Mouse (Mus musculus) layer of hippocampus, postnatal 10 days (tissue): ENCODE data around the gene Amhr2. TPM values are rescaled to one million over a fixed set of nuclear protein-coding genes. Genes with fewer than 3 reads are reported as not detected.
A peak's percentile ranks its signal among the peaks of the same experiment; 100 is the strongest.

Experiments
- DNase-seq, 2 experiments: peaks; one replicate each; pipeline ENCODE4 v3.0.0; 2021; ENCODE audit warnings: low spot score in 2 of 2
- total RNA-seq, 2 experiments: library from RNA; stranded (reverse); gene quantifications; 2 replicates each; pipeline ENCODE4 v1.2.3; 2021

Gene Amhr2
- total RNA-seq, 2 experiments from 2014 or later = 0.42 to 0.75 TPM

- peak; percentile 81 to 86 for DNase-seq
Observed at GRCm38 (mm10) chr15:102470605-102471294, 25.6 kb downstream of the Amhr2 start.

DNA sequence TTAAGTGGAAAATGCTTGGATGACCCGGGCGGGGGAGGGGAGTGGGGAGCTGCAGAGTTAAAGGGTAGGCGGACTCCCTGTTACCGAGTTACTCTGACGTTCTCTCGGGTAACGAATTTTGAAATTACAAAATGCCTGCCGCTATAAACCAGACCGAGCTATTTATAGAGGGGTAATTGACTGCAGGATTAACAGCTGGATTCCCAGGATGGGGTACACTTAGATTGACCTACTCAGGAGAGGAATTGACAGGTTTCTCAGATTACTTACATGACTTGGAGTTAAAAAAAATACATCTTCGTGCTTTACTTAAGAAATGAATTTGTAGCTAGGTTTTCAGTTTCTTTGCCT, 26.1 kb downstream of the Amhr2 start:
- no peak for DNase-seq

- DNase-seq = no peak
Observed at GRCm38 (mm10) chr15:102471727-102472126, 26.6 kb downstream of the Amhr2 start.

- DNase-seq = no peak
Observed at GRCm38 (mm10) chr15:102473246-102473645, 28.1 kb downstream of the Amhr2 start.

DNA sequence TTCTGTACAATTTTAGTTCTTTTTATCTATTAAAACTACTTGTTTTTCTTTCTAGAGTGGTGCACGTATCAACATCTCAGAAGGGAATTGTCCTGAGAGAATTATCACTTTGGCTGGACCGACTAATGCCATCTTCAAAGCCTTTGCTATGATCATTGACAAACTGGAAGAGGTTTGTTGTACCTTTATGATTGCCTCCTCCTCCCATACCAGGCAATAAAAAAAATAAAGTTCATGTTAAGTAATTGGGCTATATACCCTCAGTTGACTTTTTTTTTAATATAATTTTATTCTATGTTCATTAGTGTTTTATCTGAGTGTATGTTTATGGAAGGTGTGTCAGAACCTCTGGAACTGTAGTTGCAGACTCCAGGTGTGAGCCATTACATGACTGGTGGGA, 29.4 kb downstream of the Amhr2 start:
- DNase-seq = no peak

GRCm38 (mm10) chr15:102483136-102483535, 38.0 kb downstream of the Amhr2 start:
- DNase-seq = no peak

- DNase-seq = no peak
Observed at GRCm38 (mm10) chr15:102485853-102486252, 40.7 kb downstream of the Amhr2 start.

GRCm38 (mm10) chr15:102487664-102488063, 42.5 kb downstream of the Amhr2 start:
- no peak for DNase-seq

DNA sequence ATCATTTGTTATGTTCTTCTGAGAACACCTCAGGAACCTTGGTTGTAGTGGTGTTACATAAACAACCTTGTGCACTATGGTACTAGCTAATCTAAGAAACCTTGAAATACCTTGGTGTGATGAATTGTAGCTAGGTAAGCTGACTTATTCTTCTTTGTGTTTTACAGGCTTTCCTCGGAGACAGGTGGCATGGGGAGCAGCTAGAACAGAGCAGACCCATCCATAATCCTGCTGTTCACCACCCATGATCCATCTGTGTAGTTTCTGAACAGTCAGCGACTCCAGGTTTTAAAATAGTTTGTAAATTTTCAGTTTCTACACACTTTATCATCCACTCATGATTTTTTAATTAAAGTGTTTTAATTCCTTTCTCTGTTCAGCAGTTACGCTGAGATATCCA, 53.2 kb downstream of the Amhr2 start:
- no peak for DNase-seq

GRCm38 (mm10) chr15:102499370-102499769, 54.2 kb downstream of the Amhr2 start:
- no peak for DNase-seq

- no peak for DNase-seq
Observed at GRCm38 (mm10) chr15:102499851-102500250, 54.7 kb downstream of the Amhr2 start.

DNA sequence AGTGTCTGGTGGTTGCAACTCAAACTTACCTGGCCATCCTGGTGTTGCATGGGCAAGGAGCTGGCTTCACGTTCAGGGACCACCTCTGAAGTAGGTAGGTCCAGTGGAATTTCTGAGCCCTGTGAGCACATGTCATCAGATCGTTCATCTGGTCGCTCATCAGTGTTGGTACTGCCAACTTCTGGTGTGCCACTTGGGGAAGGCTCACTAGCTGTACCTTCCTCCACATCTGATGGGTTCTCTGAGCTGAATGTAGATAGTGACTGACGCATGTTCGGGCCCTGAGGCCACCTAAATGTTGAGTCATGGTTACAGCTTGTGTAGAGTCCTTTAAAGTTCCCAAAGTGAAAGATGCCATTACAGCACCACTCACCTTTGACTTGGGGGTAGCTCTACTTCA, 55.3 kb downstream of the Amhr2 start:
- no peak for DNase-seq

- DNase-seq = no peak
Observed at GRCm38 (mm10) chr15:102501084-102501814, 56.1 kb downstream of the Amhr2 start.

- no peak for DNase-seq
Observed at GRCm38 (mm10) chr15:102502254-102502840, 57.2 kb downstream of the Amhr2 start.

DNA sequence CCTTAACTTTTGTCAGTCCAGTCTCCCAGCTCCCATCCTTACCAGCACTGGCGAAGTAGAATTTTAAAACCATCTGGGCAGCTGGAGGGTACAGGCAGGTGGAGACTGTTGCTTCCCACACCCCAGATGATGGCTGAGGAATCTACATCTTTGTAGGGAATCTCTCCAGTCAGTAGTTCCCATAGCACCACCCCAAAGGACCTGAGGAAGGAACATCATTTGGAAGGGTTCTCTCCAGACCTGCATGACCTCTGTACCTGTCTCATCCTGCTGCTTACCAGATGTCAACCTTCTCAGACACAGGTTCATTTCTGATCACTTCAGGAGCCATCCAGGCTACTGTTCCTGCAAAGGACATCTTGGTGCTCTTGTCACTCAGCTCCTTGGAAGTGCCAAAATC, 58.3 kb downstream of the Amhr2 start, which contains the start of gene Gm10337:
Gene Gm10337, plus strand, starts transcription at position 276 of the 400 bp plus-strand sequence.
- DNase-seq = no peak

Other genes with a start within 250 kb of the Amhr2 start
- 10 to 100 TPM; 64.4 to 68.3 TPM for gene Zfp740, start 242.1 kb upstream of the Amhr2 start, total RNA-seq
- 10 to 100 TPM; 33.0 to 38.7 TPM for gene Csad, start 240.6 kb upstream of the Amhr2 start, total RNA-seq
- 1 to 10 TPM; 1.3 to 2.5 TPM for gene Itgb7, start 213.4 kb upstream of the Amhr2 start, total RNA-seq
- 10 to 100 TPM; 12.5 to 15.6 TPM for gene Rarg, start 187.8 kb upstream of the Amhr2 start, total RNA-seq
- gene Gm9918, start 174.8 kb upstream of the Amhr2 start, total RNA-seq = not detected
- 10 to 100 TPM; 33.3 to 33.9 TPM for gene Mfsd5, start 165.9 kb upstream of the Amhr2 start, total RNA-seq
- gene Espl1, start 149.1 kb upstream of the Amhr2 start, total RNA-seq = 1 to 10 TPM; 4.5 to 6.2 TPM
- 100 to 1,000 TPM; 379 to 390 TPM for gene Pfdn5, start 119.3 kb upstream of the Amhr2 start, total RNA-seq
- 10 to 100 TPM; 61.8 to 62.8 TPM for gene Myg1, start 113.7 kb upstream of the Amhr2 start, total RNA-seq
- 10 to 100 TPM; 23.2 to 26.3 TPM for gene Aaas, start 94.6 kb upstream of the Amhr2 start, total RNA-seq
- gene Sp7, start 78.2 kb upstream of the Amhr2 start, total RNA-seq = under 1 TPM; 0.18 to 0.27 TPM
- gene Sp1, start 39.2 kb upstream of the Amhr2 start, total RNA-seq = 10 to 100 TPM; 26.2 to 27.6 TPM
- 10 to 100 TPM; 23.3 to 23.4 TPM for gene Prr13, start 13.7 kb downstream of the Amhr2 start, total RNA-seq
- 100 to 1,000 TPM; 418 to 481 TPM for gene Pcbp2, start 25.2 kb downstream of the Amhr2 start, total RNA-seq
- gene Gm10337, start 58.4 kb downstream of the Amhr2 start, total RNA-seq = not detected
- gene Map3k12, start 71.7 kb downstream of the Amhr2 start, total RNA-seq = 10 to 100 TPM; 83.2 to 88.9 TPM
- 10 to 100 TPM; 45.7 to 46.8 TPM for gene Tarbp2, start 72.8 kb downstream of the Amhr2 start, total RNA-seq
- gene Npff, start 79.6 kb downstream of the Amhr2 start, total RNA-seq = 1 to 10 TPM; 2.6 to 6.3 TPM
- under 1 TPM in 1 of 2 experiments, not detected in 1; 0.60 TPM for gene Gm28047, start 179.7 kb downstream of the Amhr2 start, total RNA-seq
- 10 to 100 TPM; 39.4 to 40.5 TPM for gene Atf7, start 180.1 kb downstream of the Amhr2 start, total RNA-seq
- gene Atp5g2, start 227.0 kb downstream of the Amhr2 start, total RNA-seq = 10 to 100 TPM in 1 of 2 experiments, 1 to 10 TPM in 1; 5.9 to 17.8 TPM